Mouse (Mus musculus) CD8-positive naive resting alpha-beta T cell, adult 2 months (primary cell): ENCODE data around the gene Sez6l.
A peak's percentile ranks its signal among the peaks of the same experiment; 100 is the strongest.

Experiments used
- DNase-seq, 2 experiments: peaks; one replicate each; pipeline ENCODE4 v3.0.0; 2022; ENCODE audit warnings: low read depth in 2 of 2, low spot score in 2 of 2

The Sez6l gene

GRCm38 (mm10) chr5:112534146-112534545, 42.8 kb downstream of the Sez6l start:
- no peak for DNase-seq

GRCm38 (mm10) chr5:112533312-112534075, 43.5 kb downstream of the Sez6l start:
- DNase-seq = no peak

DNA sequence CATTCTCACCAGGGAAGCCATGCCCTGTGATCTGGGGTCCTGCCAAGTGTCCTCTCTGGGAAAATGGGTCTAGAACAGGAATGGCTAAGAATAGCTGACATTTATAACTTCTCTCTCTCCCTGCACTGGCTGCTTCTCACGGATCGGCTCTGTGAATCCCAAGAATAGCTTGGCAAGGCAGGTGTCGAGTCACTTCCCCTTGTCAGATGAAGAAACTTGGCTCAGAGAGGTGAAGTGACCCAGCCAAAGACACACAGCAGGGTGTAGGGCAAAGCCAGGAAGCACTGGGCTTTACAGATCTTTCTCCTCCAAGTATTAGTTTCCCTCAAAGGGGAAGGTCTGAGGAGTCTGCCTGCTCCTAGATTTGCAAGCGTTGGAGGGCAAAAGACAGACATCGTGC, 44.1 kb downstream of the Sez6l start:
- DNase-seq = no peak

- no peak for DNase-seq
Observed at GRCm38 (mm10) chr5:112532210-112532609, 44.8 kb downstream of the Sez6l start.

- no peak for DNase-seq
Observed at GRCm38 (mm10) chr5:112531111-112531510, 45.9 kb downstream of the Sez6l start.

- DNase-seq = no peak
Observed at GRCm38 (mm10) chr5:112526936-112527335, 50.0 kb downstream of the Sez6l start.

DNA sequence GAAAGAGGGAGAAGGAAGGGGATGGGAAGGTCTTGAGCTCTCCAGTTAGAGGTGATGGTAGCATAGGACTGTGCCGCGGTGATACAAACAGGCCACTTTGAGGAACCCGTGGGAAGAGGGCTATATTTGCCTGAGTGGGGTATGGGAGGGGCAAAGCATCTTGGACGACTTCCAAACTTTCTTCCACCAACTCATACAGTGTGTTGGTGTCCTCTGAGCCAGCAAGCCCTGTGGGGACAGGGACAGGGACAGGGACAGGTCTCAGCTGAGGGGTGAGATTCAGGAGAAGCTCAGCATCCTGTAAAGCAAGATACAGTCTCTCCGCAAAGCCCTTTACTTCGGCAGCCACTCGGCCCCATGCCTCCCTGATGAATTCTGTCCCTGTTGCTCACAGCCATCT, 50.5 kb downstream of the Sez6l start:
- no peak for DNase-seq

DNA sequence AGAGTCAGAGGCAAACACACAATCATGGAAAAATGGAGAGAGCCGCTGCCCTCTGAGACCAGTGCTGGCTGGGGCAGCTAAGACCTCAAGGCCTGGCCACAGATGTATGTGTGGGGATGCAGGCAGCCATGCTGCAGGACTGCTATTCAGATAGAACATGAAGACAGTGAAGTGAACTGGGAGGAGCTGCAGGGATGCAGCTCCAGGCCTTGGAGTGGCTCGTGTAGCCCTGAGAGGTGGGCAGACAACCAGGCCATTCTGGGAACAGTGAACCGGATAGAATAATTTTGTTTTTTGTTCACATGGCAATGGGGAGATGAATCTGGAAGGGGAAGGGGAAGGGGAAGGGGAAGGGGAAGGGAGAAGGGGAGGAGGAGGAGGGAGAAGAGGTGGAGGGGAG, 51.0 kb downstream of the Sez6l start:
- no peak for DNase-seq

DNA sequence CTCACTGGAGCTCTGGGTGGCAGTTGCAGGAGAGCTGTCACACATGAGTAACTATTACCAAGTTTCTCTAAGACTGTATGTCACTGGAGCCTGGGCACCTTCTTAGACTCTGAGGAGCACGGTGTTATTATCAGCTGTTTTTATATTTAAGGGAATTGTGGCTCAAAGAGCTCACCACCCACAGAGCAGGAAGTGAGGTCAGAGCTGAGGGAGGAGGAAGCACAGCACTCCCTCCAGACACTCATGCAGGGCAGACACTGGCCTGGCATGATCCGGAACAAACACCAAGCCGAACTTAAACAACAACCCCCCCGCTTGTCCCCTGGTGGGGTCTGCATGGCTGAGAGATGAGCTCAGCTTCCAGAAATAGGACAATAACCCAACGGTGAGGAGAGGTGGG, 51.7 kb downstream of the Sez6l start:
- no peak for DNase-seq

- no peak for DNase-seq
Observed at GRCm38 (mm10) chr5:112523796-112524195, 53.2 kb downstream of the Sez6l start.

GRCm38 (mm10) chr5:112523331-112523730, 53.7 kb downstream of the Sez6l start:
- no peak for DNase-seq

DNA sequence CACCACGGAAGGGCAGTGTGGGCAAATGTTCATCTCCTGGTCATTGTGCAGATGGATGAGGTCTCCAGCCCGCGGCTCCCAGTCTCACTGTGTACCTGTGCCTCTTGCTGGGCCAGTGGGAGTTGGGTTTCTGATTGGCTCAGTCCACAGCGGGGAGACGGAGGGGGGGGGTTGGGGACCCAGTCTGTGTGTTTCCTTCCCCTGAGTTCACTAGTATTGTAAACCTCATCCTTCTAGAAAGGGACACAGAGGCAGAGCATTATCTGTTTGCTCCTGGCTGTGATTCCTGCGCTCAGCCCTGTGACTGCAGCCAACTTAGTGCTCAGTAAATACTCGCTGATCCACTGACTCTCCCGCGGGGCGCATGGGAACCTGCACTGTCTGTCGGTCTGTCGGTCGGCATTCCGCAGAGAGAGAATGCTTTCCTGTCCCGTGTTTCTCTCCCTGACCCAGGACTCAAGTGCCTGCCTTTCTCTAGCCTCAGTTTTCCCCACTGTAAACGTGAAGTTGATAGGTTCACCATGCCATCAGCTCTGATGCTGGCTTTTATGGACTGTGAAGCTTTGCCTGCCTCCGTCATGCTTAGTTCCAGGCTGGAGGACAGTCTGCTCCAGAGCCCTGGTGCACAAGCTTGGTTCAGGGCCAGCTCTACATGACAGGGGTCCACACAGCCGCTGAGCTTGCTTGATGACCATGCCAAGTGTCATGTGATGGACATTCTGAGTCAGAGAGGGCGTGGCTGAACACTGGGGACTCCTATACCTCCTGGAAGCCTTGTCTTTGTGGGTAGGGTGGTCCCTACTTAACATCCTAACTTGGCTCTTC, 55.1 kb downstream of the Sez6l start:
- DNase-seq = no peak

DNA sequence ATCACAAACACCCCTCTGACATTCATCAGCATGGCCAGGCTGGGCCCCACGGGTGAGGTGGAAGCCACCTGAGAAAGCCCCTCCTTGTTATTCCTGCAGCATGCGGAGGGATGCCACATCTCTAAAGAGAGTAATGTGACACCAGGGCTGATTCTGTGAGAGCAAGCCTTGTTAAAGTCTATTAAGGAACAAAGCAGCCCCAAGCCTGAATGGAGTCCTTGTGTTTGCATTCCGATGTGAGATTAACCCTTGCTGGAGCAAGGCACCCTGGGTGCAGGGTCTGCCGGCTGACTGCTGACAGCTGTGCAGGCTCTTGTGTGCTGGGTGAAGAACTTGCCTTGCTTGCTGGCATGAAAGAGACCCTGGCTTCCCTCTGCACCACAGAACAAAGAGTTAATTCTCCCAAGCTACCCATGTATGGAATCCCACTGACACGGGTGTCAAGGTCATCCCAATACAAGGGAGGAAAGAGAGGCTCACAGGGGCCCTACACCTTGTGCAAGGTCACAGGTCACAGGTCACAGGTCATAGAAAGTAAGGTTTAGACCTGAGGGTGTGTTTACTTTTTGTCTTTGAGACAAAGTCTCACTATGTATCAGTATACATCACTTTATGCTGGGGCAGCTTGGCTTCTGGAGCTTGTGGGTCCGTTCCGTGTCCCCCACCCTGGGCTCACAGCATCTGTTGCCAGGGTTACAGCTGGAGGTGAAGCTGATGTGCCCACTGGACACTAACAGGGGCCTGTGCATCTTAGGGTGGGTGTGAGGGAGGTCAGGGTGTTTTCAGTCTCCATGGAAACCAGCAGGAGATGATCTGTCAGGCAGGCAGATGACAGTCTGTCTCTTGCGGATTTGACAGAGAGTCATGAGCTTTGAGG, 55.9 kb downstream of the Sez6l start:
- DNase-seq = no peak

DNA sequence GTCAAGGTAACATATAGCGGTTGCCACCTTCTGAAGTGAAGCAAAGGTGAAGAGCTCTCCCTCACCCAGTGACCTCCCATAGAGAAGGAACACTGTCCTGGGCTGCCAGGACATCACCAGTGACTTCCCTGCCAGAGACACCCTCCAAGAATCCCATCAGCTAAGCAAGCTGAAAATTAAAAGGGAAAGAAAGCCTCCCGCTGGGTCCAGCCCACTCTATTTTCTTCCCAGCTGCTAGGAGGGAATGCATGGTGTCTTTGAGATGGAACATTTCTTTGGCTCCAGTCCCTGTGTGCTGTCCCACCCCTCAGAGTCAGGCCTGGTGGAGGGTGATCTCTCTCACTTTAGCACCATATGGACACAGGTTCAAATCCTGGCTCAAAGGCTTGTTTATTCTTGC, 58.2 kb downstream of the Sez6l start:
- DNase-seq = no peak

- no peak for DNase-seq
Observed at GRCm38 (mm10) chr5:112517454-112517853, 59.5 kb downstream of the Sez6l start.

GRCm38 (mm10) chr5:112516527-112516926, 60.5 kb downstream of the Sez6l start:
- DNase-seq = peak in 1 of 2 experiments; percentile 6

DNA sequence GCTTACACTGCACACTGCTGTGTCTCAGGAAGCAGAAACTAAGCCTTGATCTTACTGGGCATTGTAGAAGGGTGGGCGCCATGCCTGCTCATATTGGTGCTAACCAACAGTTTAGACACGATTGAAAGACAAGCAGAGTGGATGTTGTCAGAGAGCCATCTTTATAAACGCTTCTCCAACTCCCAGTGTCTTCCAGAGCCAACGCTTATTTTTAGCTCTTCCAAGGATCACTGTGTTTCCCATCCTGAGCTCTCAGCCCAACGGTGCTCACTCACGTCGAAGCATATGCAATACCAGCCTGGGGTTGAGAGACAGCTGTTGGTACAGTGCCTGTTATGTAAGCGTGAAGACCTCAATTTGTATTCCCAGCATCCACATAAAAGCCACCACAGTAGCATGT, 66.6 kb downstream of the Sez6l start:
- DNase-seq = no peak

DNA sequence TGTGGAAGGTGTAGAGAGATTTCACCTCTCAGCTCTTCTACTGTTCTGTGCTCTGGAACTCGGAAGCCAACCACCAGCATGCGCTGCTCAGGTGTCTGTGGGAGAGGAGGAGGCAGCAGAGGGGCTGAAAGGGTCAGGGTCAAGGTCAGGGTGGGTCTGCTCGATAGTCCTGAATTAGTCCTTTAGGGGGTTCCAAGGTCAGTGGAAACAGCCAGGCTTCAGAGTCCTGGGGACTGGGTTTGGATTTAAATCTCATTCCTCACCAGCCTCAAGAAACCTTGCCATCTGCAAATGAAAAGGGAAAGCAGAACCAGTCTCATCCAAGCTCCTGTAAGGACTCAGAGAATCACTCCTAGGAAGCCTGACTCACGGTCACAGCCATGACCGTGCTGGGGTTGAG, 67.1 kb downstream of the Sez6l start:
- no peak for DNase-seq

DNA sequence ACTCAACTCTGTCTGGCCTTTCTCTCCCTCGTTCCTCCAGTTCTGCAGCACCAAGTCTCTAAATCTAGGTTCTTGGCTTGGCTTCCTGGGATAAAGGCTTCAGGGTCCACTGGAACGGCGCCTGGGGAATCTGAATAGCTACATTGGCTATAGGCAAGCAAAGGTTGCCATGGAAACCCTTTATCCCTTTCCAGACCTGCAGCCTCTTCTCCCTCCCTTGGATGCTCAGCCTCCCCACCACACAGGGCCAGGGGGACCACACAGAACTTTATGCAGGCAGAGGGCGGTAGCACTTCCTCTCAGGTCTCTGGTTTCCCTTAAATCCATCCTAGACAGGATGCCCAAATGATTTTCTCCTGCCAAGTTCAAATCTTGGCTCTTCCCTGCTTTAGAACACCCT, 71.4 kb downstream of the Sez6l start:
- DNase-seq = no peak

- no peak for DNase-seq
Observed at GRCm38 (mm10) chr5:112501384-112501783, 75.6 kb downstream of the Sez6l start.

- DNase-seq = no peak
Observed at GRCm38 (mm10) chr5:112499918-112500682, 76.9 kb downstream of the Sez6l start.
